Mouse (Mus musculus): ENCODE measurements at regions not wholly inside any gene's neighbourhood (a gene's known extent, or its start where the extent isn't known, plus 50 kb on each side); places are given as distances from the start of the nearest gene placed in this dataset.

DNA sequence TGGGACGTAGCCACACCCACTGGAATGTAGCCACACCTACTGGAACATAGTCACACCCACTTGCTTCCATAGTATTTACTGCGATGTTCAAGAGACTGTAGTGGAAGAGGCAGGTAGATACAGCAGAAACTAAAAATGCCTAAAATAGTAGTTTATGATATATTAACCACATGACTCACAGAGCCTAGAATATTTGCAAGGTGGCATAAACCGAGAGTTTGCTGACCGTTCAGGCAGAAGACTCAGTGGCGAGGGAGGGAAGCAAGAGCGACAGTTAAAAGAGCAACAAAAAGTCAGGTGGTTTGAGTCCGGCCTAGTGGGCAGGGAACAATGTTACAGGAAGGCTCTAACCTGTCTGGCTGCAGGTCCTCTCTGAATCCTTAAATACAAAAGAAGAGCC lies 50.6 kb upstream of the Ado start:
- no peak for TF ChIP-seq EP300 (IDR thresholded peaks at IDR 0.05; ENCODE audit: low read depth)
- TF ChIP-seq CTCF (IDR thresholded peaks at IDR 0.05; ENCODE audit: low read depth): no peak
- H3K9ac ChIP-seq (replicated peaks): no peak overlapping the region

GRCm38 (mm10) chr10:67598590-67599047 lies 49.9 kb upstream of the Ado start:
- no peaks in the 10 kb centered on the region for H3K4me1 ChIP-seq (ENCODE audit: insufficient read depth)
- H3K4me2 ChIP-seq (ENCODE audit: low read depth, low read length): no peak overlapping the region
- TF ChIP-seq CTCF (IDR thresholded peaks at IDR 0.05; ENCODE audit: low read depth): no peak
- no peak for TF ChIP-seq EP300 (IDR thresholded peaks at IDR 0.05; ENCODE audit: low read depth)
- no peak overlapping the region for H3K27ac ChIP-seq (ENCODE audit: low read depth)
- no peaks in the 10 kb centered on the region for H3K27me3 ChIP-seq (ENCODE audit: insufficient read depth, low read length)
- H3K9me3 ChIP-seq (ENCODE audit: low read length): no peaks in the 10 kb centered on the region
- no peak overlapping the region for H3K9ac ChIP-seq (replicated peaks)
- 46% methylated on average over 7 of the region's 7 CpGs for WGBS (ENCODE audit: insufficient replicate concordance)
- ATAC-seq (peak; percentile 51), DNase-seq (no peak)
- no peaks in the 10 kb centered on the region for H3K36me3 ChIP-seq (replicated peaks; ENCODE audit: insufficient read depth, low read length)
- no peak overlapping the region for H3K4me3 ChIP-seq (ENCODE audit: low read depth, low read length)

More for the DNA sequence above, 50.6 kb upstream of the Ado start:
- H3K36me3 ChIP-seq (replicated peaks; ENCODE audit: insufficient read depth, low read length): no peaks in the 10 kb centered on the region
- H3K9me3 ChIP-seq (ENCODE audit: low read length): no peaks in the 10 kb centered on the region
- DNase-seq (no peak), ATAC-seq (no peak)
- H3K4me2 ChIP-seq (ENCODE audit: low read depth, low read length): no peak overlapping the region
- H3K4me3 ChIP-seq (ENCODE audit: low read depth, low read length): no peak overlapping the region
- H3K4me1 ChIP-seq (ENCODE audit: insufficient read depth): no peaks in the 10 kb centered on the region
- H3K27me3 ChIP-seq (ENCODE audit: insufficient read depth, low read length): no peaks in the 10 kb centered on the region
- WGBS (ENCODE audit: insufficient replicate concordance): 82% methylated on average over 7 of the region's 7 CpGs
- H3K27ac ChIP-seq (ENCODE audit: low read depth): no peak overlapping the region
